Mouse (Mus musculus): ENCODE results near the gene Pex13.
"Not testable (repeated sequence)": the region's sequence is repeated elsewhere in the genome, so short reads cannot be mapped to it uniquely, and the experiment has no call there.

DNA sequence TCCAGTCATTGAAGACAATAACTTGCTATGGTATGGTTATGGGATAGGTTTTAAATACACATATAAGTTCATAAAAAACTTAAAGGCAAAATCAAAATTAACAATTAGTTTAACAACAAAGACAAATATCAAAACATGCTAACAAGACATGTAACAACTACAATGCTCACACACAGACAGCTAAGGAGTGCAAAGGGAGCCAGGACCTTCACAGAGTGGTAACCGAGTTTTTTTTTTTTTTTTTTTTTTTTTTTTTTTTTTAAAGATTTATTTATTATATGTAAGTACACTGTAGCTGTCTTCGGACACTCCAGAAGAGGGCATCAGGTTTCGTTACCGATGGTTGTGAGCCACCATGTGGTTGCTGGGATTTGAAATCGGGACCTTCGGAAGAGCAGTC is 58.5 kb downstream of the Pex13 start:
- not testable (repeated sequence) for TF ChIP-seq CTCF (IDR thresholded peaks at IDR 0.05; ENCODE audit: borderline replicate concordance, extremely low read depth, insufficient read depth, insufficient read length); POLR2A (IDR thresholded peaks at IDR 0.05; ENCODE audit: borderline replicate concordance, extremely low read depth, insufficient read depth, insufficient read length, poor library complexity, severe bottlenecking)
